Mouse (Mus musculus): ENCODE data around the gene Crip2. TPM values are rescaled to one million over a fixed set of nuclear protein-coding genes. Genes with fewer than 3 reads are reported as not detected.

The Crip2 gene
- polyA plus RNA-seq (2012; rRNA removed), result 178 and 179 TPM in 2 replicates

DNA sequence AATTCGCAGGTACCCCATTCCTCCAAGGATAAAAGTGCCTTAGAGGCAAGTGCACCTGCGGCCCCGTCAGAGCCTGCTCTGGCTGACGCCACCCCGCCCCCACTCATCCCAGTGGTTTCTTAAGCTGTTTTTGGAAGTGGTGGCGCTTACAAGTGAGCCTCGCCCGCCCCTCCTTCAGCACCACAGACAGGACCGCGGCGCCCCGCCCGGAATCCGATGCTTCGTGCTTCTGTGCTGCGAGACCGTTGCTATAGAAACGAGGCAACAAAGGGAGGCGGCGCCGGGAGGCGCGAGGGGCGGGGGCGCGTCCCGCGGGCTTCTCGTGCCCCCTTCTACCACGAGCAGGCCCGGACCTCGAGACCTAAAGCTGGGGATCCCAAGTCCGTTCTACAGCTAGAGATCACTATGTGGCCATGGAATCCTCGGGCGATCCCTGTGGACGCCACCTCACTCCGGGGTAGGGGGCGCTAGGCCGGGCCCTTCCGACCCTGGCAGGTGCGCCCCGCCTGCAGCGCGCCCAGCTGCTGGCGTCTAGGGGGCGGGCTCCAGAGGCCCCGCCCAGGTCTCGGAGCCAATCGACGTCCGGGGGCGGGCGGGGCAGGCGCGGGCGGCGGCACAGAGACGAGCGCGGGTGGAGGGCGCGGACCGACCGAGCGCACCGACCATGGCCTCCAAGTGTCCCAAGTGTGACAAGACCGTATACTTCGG is at the start of gene Crip2:
TSS of gene Crip2 (plus strand) at position 329 of the 708 bp plus-strand sequence.
- Histone ChIP-seq H3K4me1 (ENCODE audit: control insufficient read depth, insufficient read depth, low read length) (peaks cover 21% of the 10 kb centered on the region), H3K36me3 (ENCODE audit: control insufficient read depth, insufficient read depth, low read length) (no peaks in the 10 kb centered on the region), H3K27me3 (ENCODE audit: control insufficient read depth, insufficient read depth, low read length) (no peaks in the 10 kb centered on the region), H3K27ac (ENCODE audit: control insufficient read depth, insufficient read depth, low read depth, low read length) (peak within 1 kb of the TSS; percentile 77), H3K4me3 (ENCODE audit: control insufficient read depth, low read depth, low read length) (peak within 1 kb of the TSS; percentile 95)
- TF ChIP-seq POLR2A (IDR thresholded peaks at IDR 0.05; ENCODE audit: control insufficient read depth, low read depth, low read length) (peak; percentile 49; the same call in 1 of the 2 replicates), CTCF (IDR thresholded peaks at IDR 0.05; ENCODE audit: control insufficient read depth, insufficient read depth, insufficient replicate concordance, low read depth, low read length) (no peak)

DNA sequence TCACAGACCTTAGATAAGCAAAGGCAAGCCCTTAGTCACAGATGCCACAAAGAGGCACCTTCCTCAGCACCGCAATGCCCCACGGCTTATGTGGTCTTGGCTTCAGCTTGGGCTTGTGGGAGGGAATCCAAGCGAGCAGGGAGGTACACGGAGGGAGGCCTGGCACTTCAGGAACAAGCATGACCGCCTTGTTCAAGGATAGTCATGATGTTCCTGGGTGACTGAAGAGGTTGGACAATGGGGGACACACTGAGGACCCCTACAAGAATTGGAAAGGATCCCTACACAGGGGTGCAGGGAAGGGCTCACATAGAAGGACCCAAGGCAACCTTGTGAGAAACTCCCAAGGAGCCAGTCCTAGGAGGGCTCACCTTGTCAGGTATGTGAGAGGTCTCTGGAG is 43.0 kb upstream of the Crip2 start:
- H3K27ac ChIP-seq (ENCODE audit: control insufficient read depth, insufficient read depth, low read depth, low read length), result no peak overlapping the region
- no peaks in the 10 kb centered on the region for H3K27me3 ChIP-seq (ENCODE audit: control insufficient read depth, insufficient read depth, low read length)
- peaks cover 24% of the 10 kb centered on the region for H3K4me1 ChIP-seq (ENCODE audit: control insufficient read depth, insufficient read depth, low read length)
- TF ChIP-seq CTCF (IDR thresholded peaks at IDR 0.05; ENCODE audit: control insufficient read depth, insufficient read depth, insufficient replicate concordance, low read depth, low read length) (no peak), POLR2A (IDR thresholded peaks at IDR 0.05; ENCODE audit: control insufficient read depth, low read depth, low read length) (no peak)
- no peak overlapping the region; the same call in 1 of the 2 replicates for H3K4me3 ChIP-seq (ENCODE audit: control insufficient read depth, low read depth, low read length)
- H3K36me3 ChIP-seq (ENCODE audit: control insufficient read depth, insufficient read depth, low read length), result no peaks in the 10 kb centered on the region

DNA sequence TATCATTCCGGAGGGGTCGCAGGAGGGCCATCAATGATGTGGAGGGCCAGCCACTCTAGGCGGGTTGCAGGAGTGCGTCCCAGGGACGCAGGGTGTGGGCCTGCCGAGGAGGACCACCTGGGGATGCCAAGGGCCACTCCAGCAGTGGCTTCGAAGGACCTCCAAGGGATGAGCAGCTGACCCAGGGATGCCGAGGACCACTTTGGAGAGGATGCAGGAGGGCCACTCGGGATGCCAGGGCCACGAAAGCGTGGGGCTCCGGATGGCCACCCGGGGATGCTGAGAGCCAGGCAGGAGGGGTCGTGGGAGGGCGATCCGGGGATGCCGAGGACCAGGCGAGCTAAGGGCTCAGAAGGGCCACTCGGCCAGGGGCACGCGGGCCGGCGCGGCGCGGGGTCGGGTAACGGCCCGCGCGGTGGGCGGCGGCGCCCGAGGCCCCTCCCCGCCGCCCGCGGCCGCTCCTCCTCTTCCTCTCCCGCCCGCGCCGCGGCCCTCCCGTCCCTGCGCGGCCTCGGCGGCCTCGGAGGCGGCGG is 42.2 kb upstream of the Crip2 start, which contains the start of gene Mta1:
TSS of gene Mta1 (plus strand) at position 530 of the 533 bp plus-strand sequence.
- H3K27me3 ChIP-seq (ENCODE audit: control insufficient read depth, insufficient read depth, low read length), result no peaks in the 10 kb centered on the region
- peak within 1 kb of the TSS; percentile 74 for H3K27ac ChIP-seq (ENCODE audit: control insufficient read depth, insufficient read depth, low read depth, low read length)
- peak within 1 kb of the TSS; percentile 88 for H3K4me3 ChIP-seq (ENCODE audit: control insufficient read depth, low read depth, low read length)
- H3K36me3 ChIP-seq (ENCODE audit: control insufficient read depth, insufficient read depth, low read length), result no peaks in the 10 kb centered on the region
- TF ChIP-seq POLR2A (IDR thresholded peaks at IDR 0.05; ENCODE audit: control insufficient read depth, low read depth, low read length), result peak; percentile 35
- TF ChIP-seq CTCF (IDR thresholded peaks at IDR 0.05; ENCODE audit: control insufficient read depth, insufficient read depth, insufficient replicate concordance, low read depth, low read length), result no peak
- H3K4me1 ChIP-seq (ENCODE audit: control insufficient read depth, insufficient read depth, low read length), result peaks cover 24% of the 10 kb centered on the region

DNA sequence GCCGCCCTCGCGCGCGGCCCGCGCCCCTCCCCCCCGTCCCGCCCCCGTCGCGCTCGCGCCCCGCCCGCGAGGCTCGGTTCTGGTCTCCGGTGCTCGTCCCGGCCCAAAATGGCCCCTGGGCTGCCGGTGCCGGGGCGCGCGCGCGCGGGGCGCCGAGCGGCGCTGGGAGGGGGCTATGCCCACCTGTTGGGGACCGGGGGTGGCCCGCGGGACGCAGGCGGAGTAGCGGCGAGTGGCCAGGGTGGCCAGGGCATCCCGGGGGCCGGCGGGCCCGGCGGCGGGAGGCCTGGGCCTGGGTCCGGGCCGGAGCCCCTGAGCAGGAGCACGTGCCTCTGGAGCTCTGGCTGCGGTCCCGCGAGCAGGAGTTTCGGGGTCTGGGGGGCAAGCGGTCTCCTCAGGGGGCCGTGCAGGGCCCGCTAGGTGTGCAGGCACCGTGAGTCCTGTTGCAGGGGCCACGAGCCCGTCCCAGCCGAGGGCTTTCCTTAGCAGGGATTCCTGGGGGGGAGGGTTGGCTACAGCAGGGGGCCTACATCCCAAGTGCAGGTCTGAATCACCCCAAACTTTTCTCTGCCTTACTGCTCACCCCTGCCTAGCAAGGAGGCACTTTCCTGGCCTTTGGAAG is 41.4 kb upstream of the Crip2 start:
- Histone ChIP-seq H3K4me3 (ENCODE audit: control insufficient read depth, low read depth, low read length) (peak overlapping the region; percentile 88), H3K27me3 (ENCODE audit: control insufficient read depth, insufficient read depth, low read length) (no peaks in the 10 kb centered on the region), H3K36me3 (ENCODE audit: control insufficient read depth, insufficient read depth, low read length) (no peaks in the 10 kb centered on the region), H3K4me1 (ENCODE audit: control insufficient read depth, insufficient read depth, low read length) (peaks cover 24% of the 10 kb centered on the region), H3K27ac (ENCODE audit: control insufficient read depth, insufficient read depth, low read depth, low read length) (peak overlapping the region; percentile 64)
- no peak for TF ChIP-seq POLR2A (IDR thresholded peaks at IDR 0.05; ENCODE audit: control insufficient read depth, low read depth, low read length)
- no peak for TF ChIP-seq CTCF (IDR thresholded peaks at IDR 0.05; ENCODE audit: control insufficient read depth, insufficient read depth, insufficient replicate concordance, low read depth, low read length)

DNA sequence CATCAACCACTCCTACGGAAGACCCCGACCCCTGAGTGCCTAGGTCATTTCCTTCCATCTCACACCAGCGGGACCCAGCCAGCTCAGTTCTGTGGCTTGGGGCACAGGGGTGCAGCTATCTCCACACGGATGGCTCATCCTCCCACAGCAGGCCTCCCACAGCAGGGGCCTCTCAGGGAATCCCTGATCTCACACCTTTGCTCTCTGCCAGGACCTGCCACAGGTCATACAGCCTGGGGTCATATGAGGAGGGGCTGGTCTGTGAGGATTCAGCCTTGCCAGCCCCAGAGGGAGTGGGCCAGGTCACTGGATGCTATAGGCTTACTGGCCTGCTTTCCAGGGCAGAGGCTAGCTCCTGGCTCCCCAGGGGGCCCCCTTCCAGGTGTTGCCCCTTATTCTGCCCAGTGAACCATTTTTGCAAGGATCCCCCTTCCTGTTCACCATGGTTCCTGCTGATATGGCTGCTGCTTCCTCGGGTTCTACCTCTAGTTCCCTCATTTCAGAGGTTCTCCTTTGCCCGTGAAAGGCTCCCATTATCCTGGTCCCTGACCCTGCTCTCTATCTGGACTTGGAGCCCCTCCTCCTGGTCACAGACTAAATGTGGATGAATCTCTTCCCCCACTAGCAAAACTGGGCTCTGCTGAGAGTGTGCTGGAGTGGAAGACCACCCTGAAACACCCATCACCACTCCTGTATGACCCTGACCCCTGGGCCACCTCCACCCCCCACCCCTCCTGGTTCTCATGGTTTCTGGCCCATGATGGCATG is 40.4 kb upstream of the Crip2 start:
- no peak overlapping the region for H3K4me3 ChIP-seq (ENCODE audit: control insufficient read depth, low read depth, low read length)
- peaks cover 28% of the 10 kb centered on the region for H3K4me1 ChIP-seq (ENCODE audit: control insufficient read depth, insufficient read depth, low read length)
- no peaks in the 10 kb centered on the region for H3K36me3 ChIP-seq (ENCODE audit: control insufficient read depth, insufficient read depth, low read length)
- TF ChIP-seq CTCF (IDR thresholded peaks at IDR 0.05; ENCODE audit: control insufficient read depth, insufficient read depth, insufficient replicate concordance, low read depth, low read length) (no peak), POLR2A (IDR thresholded peaks at IDR 0.05; ENCODE audit: control insufficient read depth, low read depth, low read length) (no peak)
- H3K27me3 ChIP-seq (ENCODE audit: control insufficient read depth, insufficient read depth, low read length), result no peaks in the 10 kb centered on the region
- H3K27ac ChIP-seq (ENCODE audit: control insufficient read depth, insufficient read depth, low read depth, low read length), result no peak overlapping the region

DNA sequence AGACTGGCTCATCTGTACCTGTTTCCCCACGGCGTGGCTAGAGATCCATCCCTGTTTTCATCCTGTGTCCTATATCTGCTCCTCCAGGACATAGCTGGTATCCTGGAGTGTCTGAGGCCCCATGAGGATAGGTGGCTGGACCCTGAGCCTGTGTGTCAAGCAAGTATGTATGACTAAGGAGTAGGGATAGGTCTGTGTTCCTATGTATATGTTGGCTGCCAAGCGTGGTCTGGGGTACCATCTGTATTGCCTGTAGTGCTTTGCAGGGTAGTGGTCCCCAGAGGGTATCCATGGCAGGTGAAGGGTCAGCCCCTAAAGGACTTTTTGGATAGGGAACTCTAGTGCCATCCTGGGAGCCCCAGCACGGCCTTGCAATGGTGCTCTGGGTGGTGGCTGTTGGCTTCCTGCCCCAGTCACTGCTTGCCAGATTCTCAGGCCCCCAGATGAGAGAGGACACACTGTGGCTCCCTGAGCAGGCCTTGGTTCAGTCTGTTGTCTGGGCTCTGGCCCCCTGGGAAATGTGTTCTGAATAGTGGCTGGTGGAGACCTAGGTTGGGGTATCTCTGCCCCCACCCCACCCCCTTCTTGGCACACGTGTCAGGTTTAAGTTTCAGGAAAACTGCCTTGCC is 39.5 kb upstream of the Crip2 start:
- H3K27ac ChIP-seq (ENCODE audit: control insufficient read depth, insufficient read depth, low read depth, low read length), result no peak overlapping the region
- H3K36me3 ChIP-seq (ENCODE audit: control insufficient read depth, insufficient read depth, low read length), result no peaks in the 10 kb centered on the region
- TF ChIP-seq POLR2A (IDR thresholded peaks at IDR 0.05; ENCODE audit: control insufficient read depth, low read depth, low read length), result no peak
- no peak for TF ChIP-seq CTCF (IDR thresholded peaks at IDR 0.05; ENCODE audit: control insufficient read depth, insufficient read depth, insufficient replicate concordance, low read depth, low read length)
- no peaks in the 10 kb centered on the region for H3K27me3 ChIP-seq (ENCODE audit: control insufficient read depth, insufficient read depth, low read length)
- peaks cover 28% of the 10 kb centered on the region for H3K4me1 ChIP-seq (ENCODE audit: control insufficient read depth, insufficient read depth, low read length)
- H3K4me3 ChIP-seq (ENCODE audit: control insufficient read depth, low read depth, low read length), result no peak overlapping the region
